Mouse (Mus musculus): ENCODE results near the gene Col1a2. TPM values are rescaled to one million over a fixed set of nuclear protein-coding genes. Genes with fewer than 3 reads are reported as not detected.

The Col1a2 gene
- total RNA-seq, 1 experiment from 2014 or later, result not detected

DNA sequence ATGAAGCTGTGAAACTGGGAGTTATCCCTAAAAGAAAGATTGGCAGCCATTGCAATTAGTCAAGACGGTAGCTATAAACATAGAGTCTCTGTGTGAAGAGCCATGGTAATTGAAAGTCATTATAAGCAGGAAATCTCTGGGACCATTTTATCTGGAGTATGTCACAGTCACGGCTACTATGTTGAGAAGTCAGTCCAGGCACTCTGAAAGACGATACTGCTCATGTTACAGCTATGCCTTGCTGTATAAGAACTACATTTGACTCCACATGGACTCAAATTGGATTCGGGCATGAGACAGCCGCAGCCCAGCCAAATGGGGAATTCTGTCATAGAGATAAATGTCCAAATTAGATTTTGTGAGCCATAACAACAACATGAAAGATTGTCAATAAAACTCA lies 58.9 kb downstream of the Col1a2 start:
- no peak for ATAC-seq (ENCODE audit: extremely low read depth, insufficient number of reproducible peaks, low FRiP score, poor library complexity, severe bottlenecking)

DNA sequence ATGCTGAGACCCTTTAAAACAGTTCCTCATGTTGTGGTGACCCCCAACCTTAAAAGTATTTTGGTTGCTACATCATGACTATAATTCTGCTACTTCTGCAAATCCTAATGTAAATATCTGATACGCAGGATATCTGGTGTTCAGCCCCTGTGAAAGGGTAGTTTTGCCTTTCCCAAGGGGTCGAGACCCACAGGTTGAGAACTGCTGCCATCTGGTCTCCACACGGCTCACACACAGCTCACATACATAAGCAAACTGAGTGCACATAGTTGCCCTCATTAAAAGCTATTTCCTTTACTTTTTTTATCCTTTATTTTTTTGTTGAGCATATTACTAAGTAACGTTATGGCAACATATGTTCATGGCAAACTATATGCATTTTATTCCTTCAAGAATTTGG lies 65.8 kb downstream of the Col1a2 start:
- ATAC-seq (ENCODE audit: extremely low read depth, insufficient number of reproducible peaks, low FRiP score, poor library complexity, severe bottlenecking), result no peak

DNA sequence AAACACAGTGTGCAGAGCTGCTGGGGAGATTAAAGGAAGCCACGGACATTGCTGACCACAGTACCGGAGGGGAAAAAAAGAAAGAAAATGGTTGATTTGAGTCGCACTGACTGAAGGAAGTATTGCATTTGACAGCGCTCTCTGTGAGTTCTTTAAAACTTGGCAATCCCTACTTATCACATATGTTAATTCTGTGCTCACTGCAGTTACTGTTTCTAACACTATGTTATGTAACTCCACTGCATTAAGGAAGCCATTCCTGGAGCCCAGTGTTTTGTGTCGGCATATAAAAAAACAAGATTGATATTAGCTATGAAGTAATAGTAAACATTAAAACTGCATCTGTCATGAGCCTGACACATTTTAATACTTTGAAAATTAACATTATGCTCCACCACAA lies 73.1 kb downstream of the Col1a2 start:
- no peak for ATAC-seq (ENCODE audit: extremely low read depth, insufficient number of reproducible peaks, low FRiP score, poor library complexity, severe bottlenecking)

DNA sequence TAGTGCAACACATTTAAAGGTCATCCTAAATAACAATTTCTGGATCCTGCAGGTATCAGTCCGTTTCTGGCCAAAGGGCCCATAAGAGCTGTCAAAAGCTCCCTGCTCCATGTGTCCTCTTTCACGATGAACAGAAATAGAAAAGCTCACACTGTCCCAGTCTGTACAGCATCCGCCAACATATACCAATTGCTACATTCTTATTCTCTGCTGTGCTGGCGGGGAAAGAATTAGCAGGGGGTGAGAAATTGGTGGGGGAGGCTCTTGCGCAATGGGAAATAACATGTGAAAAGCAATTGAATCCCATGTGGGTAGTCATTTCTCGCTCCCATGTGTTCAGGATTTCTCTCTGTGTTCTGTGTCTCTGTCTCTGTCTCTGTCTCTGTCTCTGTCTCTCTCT lies 73.7 kb downstream of the Col1a2 start:
- ATAC-seq (ENCODE audit: extremely low read depth, insufficient number of reproducible peaks, low FRiP score, poor library complexity, severe bottlenecking), result no peak

DNA sequence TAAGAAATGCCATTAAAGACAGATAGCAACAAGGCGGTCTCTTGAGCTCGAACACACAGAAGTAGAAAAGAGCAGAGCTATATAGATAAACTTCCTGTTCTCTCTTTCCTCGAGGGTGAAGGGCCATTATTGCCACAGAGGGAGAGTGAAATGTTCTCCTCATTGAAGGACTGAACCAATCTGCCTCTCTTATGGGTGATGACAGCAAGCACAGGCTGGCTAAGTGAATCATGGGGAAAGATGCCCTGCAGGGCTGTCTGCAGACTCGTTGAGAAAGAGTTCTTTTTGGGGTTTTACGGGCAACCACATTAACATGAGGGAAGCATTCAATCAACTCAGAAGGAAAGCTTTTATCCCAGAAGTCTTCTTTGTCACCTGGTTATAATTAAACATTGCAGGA lies 75.0 kb downstream of the Col1a2 start:
- ATAC-seq (ENCODE audit: extremely low read depth, insufficient number of reproducible peaks, low FRiP score, poor library complexity, severe bottlenecking), result no peak

DNA sequence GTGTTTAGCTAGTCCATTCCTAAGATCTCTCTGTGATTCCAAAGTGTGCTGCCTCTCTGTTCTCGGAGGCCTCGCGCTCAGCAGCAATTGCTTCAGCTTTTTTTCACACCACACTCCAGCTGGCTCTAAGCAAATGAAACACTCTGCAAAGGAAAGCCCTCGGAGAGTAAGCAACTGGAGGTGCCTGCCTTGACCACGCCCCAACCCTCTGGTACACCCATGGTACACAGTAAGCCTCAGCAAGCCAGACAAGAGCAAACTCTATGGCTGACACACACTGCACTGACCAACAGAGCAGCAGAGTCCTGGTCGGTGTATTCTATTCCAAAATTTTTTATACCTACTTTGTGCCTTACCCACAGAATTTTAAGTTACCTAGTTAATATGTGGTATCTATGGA lies 78.9 kb downstream of the Col1a2 start:
- no peak for ATAC-seq (ENCODE audit: extremely low read depth, insufficient number of reproducible peaks, low FRiP score, poor library complexity, severe bottlenecking)

DNA sequence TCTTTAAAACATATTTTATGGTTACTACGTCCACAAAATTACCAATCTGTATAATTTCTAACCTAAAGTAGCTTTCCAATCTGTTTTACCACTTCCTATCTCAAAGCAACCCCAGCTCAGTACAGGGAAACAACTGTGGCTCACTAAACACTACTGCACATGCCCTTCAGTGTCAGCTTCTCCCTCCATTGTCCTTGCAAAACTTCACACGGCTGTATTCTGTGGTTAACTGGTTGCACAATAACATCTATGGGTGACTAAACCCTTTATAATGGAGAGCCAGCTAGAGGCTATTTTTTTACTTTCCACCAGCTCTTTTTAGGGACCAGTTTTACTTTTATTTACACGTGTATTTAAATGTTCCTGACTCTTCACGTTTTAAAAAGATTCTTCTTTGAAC lies 83.3 kb downstream of the Col1a2 start:
- ATAC-seq (ENCODE audit: extremely low read depth, insufficient number of reproducible peaks, low FRiP score, poor library complexity, severe bottlenecking), result peak; percentile 92

DNA sequence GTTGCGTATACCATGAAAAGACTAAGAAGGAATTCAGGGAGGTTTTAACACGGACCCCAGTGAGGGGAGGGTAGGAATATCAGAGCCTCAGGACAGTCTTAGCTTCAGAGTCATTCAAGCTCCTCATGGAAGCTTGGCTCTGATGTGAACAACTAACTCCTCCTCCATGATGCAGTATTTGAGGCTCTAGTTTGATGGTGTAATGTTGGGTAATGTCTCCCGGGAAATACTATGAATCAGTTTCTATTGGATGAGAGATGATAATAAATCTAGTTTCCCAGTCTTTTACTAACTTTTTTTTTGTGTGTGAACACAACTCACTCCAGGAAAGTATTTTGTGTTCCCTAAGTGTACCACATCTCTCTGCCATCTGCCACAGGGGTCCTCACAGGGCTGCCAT lies 84.1 kb downstream of the Col1a2 start:
- ATAC-seq (ENCODE audit: extremely low read depth, insufficient number of reproducible peaks, low FRiP score, poor library complexity, severe bottlenecking), result no peak

DNA sequence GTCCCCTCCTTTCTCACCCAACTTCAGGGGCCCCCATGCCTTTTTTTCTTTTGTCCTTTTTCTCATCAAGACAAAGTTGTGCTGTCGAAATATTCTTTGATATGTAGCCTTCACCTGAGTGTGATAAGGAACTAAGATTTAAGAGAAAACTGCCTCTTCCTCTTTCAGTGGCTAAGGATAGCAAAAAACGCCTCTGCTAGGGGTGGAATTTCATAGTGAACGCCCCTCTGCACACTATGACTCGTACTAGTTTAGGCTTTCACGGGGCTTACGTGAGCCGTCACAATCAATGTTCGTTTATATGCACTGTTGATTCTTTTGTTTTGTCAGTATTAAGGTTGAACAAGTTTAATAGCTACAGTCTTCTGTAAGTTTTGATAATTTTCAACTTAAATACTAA lies 85.5 kb downstream of the Col1a2 start:
- ATAC-seq (ENCODE audit: extremely low read depth, insufficient number of reproducible peaks, low FRiP score, poor library complexity, severe bottlenecking), result no peak; the same call in 1 of the 2 replicates

Other genes with a start within 250 kb of the Col1a2 start
- gene Casd1, start 96.0 kb downstream of the Col1a2 start, total RNA-seq (2017), result 28.5 and 36.2 TPM in 2 replicates
- gene Sgce, start 242.4 kb downstream of the Col1a2 start, total RNA-seq (2017), result 1.1 and 1.2 TPM in 2 replicates
- 0.35 and 0.61 TPM in 2 replicates for gene Peg10, start 242.5 kb downstream of the Col1a2 start, total RNA-seq (2017)

All from neutrophil, adult 5-6 weeks (primary cell).